In the genomic region with DNA sequence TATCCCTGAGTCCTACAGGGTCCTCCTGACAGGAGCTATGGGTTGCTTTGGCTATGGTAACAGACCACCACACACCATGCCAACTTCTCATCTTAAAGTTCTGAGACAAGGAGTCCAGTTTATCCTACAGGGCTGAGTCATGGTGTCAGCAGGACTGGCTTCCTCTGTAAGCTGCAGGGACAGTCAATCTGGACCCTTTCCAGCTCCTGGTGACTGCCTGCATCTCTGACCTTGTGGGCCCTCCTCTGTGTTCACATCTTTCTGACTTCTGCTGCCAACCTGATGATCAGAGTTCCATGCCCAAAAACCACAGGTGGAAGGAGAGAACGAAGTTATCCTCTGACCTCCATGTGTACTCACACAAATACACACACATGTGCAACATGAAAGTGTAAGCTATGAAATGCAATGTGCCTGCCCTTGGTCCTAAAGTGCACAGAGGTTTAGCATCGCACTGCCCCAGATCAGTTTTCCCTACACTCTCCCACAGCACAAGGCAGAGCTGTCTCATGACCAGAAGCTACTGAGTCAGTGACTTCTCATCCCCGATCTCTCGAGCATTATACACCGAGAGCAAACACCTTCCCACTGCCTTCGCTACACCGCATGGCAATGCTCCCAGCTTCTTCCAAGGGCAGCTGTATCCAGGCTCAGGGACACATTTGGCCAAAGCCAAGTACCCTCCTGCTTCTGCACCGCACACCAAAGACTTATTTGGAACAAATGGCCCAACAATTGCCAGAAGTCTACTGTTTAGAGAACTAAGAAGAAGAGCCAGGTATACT, we compare ENCODE assay signal across 26 mouse cellular contexts. TPM values are rescaled to one million over a fixed set of nuclear protein-coding genes. Genes with fewer than 3 reads are reported as not detected.
DNase-seq lines count a peak whose midpoint lies in the region; TF ChIP-seq lines count a peak whose summit lies in the region.
"Had no signal": no experiment of that assay in that cellular context is flagged by ENCODE, and none has a peak within 500 bp of the region (broad histone marks: within the 10 kb centered on the region; RNA-seq: fewer than 3 reads in every experiment).

No protein-coding gene starts in this region.

- H3K27ac ChIP-seq in layer of hippocampus, adult 2 months, result peak overlapping the region; percentile 91; the same call in 1 of the 2 replicates
- H3K27ac ChIP-seq: embryonic facial prominence, embryonic 10.5 days; embryonic facial prominence, embryonic 13.5 days; forebrain, embryonic 12.5 days; forebrain, embryonic 15.5 days; heart, adult 2 months; heart, embryonic 10.5 days; hindbrain, embryonic 12.5 days; hindbrain, embryonic 15.5 days had no signal

- H3K4me3 ChIP-seq in layer of hippocampus, adult 2 months, result no peak overlapping the region
- H3K4me3 ChIP-seq: embryonic facial prominence, embryonic 10.5 days; embryonic facial prominence, embryonic 13.5 days; erythroblast, embryonic 14.5 days; forebrain, embryonic 12.5 days; forebrain, embryonic 15.5 days; heart, adult 2 months; heart, embryonic 10.5 days; hindbrain, embryonic 12.5 days; hindbrain, embryonic 15.5 days had no signal

- TF ChIP-seq CTCF in layer of hippocampus, adult 2 months (conservative IDR thresholded peaks at IDR 0.05), result no peak

- no peak for DNase-seq in layer of hippocampus, adult 2 months (ENCODE audit: low spot score in 2 of 2)
- DNase-seq in layer of hippocampus, postnatal 36 days, result no peak
- peak; percentile 74 for DNase-seq in adrenal gland, adult 8-10 months
- peak; percentile 80 for DNase-seq in adrenal gland, postnatal 14 days
- peak; percentile 54 for DNase-seq in brain, adult 2 months (ENCODE audit: low read depth, low spot score)
- no peak for DNase-seq in adipocyte (ENCODE audit: low spot score)
- DNase-seq in lung, postnatal 25 days (ENCODE audit: low spot score), result no peak
- DNase-seq: cerebellum, adult 11-12 months; cerebellum, adult 8-10 months; cerebellum, postnatal 10 days; cerebellum, postnatal 36 days; embryo, embryonic 11 days; gastrocnemius, postnatal 25 days; heart, adult 2 months had no signal

RNA-seq across cellular contexts. Expression of a gene that starts 9.3 kb away (rescaled TPM):
- total RNA-seq in layer of hippocampus, adult 2 months (2021), result 10 to 100 TPM; 45.3 to 45.4 TPM
- 10 to 100 TPM; 43.3 to 45.0 TPM for total RNA-seq in layer of hippocampus, postnatal 36 days (2021)
- total RNA-seq in adrenal gland, adult 8-10 months (2022), result 10 to 100 TPM; 28.1 to 36.3 (median 32.7) TPM
- total RNA-seq in adrenal gland, postnatal 14 days (2021), result 16.6 and 20.7 TPM in 2 replicates

RNA-seq across cellular contexts. Expression of a gene that starts 12.0 kb away (rescaled TPM):
- 10 to 100 TPM; 25.2 to 25.6 TPM for total RNA-seq in layer of hippocampus, adult 2 months (2021)
- total RNA-seq in layer of hippocampus, postnatal 36 days (2021), result 10 to 100 TPM; 19.9 to 21.1 TPM
- 10 to 100 TPM; 21.4 to 29.4 (median 26.5) TPM for total RNA-seq in adrenal gland, adult 8-10 months (2022)
- total RNA-seq in adrenal gland, postnatal 14 days (2021), result 15.3 and 17.1 TPM in 2 replicates

RNA-seq across cellular contexts. Expression of a gene that starts 34.9 kb away (rescaled TPM):
- not detected for total RNA-seq in layer of hippocampus, adult 2 months (2021)
- under 1 TPM in 1 of 2 experiments, not detected in 1; 0.32 TPM for total RNA-seq in layer of hippocampus, postnatal 36 days (2021)
- 10 to 100 TPM in 3 of 4 experiments, 1 to 10 TPM in 1; 9.4 to 59.0 (median 32.8) TPM for total RNA-seq in adrenal gland, adult 8-10 months (2022)
- 13.4 and 32.2 TPM in 2 replicates for total RNA-seq in adrenal gland, postnatal 14 days (2021)
- total RNA-seq: gastrocnemius, adult 8-10 months; hematopoietic stem cell, adult 5-6 weeks had no signal

RNA-seq across cellular contexts. Expression of a gene that starts 44.6 kb away (rescaled TPM):
- total RNA-seq in layer of hippocampus, adult 2 months (2021), result not detected
- not detected for total RNA-seq in layer of hippocampus, postnatal 36 days (2021)
- not detected for total RNA-seq in adrenal gland, adult 8-10 months (2022)
- total RNA-seq in adrenal gland, postnatal 14 days (2021), result 0.56 TPM in 1 of 2 replicates, not detected in the other
- total RNA-seq: gastrocnemius, adult 8-10 months; gastrocnemius, postnatal 25 days; heart, adult 2 months; heart, postnatal 25 days; hematopoietic stem cell, adult 5-6 weeks; MEL had no signal

RNA-seq across cellular contexts. Expression of a gene that starts 58.2 kb away (rescaled TPM):
- total RNA-seq in layer of hippocampus, adult 2 months (2021), result 10 to 100 TPM; 42.8 to 50.1 TPM
- total RNA-seq in layer of hippocampus, postnatal 36 days (2021), result 10 to 100 TPM; 45.1 to 46.9 TPM
- 10 to 100 TPM; 49.4 to 67.9 (median 54.0) TPM for total RNA-seq in adrenal gland, adult 8-10 months (2022)
- 56.0 and 65.2 TPM in 2 replicates for total RNA-seq in adrenal gland, postnatal 14 days (2021)

Comparison
In these comparisons a context has a peak if more than half of its experiments do, and no peak if none do; other contexts are left out.
1. DNase-seq: peak in adrenal gland, adult 8-10 months (single experiment), adrenal gland, postnatal 14 days (single experiment) and brain, adult 2 months (single experiment); none in layer of hippocampus, adult 2 months (0 of 2), layer of hippocampus, postnatal 36 days (0 of 2), adipocyte (single experiment) and lung, postnatal 25 days (single experiment).
2. RNA of a gene that starts 34.9 kb away (total RNA-seq): 9.4 to 59.0 TPM in adrenal gland, adult 8-10 months and 13.4 to 32.2 TPM in adrenal gland, postnatal 14 days; 0.32 TPM in layer of hippocampus, postnatal 36 days and not detected in layer of hippocampus, adult 2 months; every median in the first group is over 4 times any median in the second.